Mouse (Mus musculus): ENCODE data around the gene Trmt13. TPM values are rescaled to one million over a fixed set of nuclear protein-coding genes. Genes with fewer than 3 reads are reported as not detected.
"Not testable (repeated sequence)": the region's sequence is repeated elsewhere in the genome, so short reads cannot be mapped to it uniquely, and the experiment has no call there.

Trmt13 gene
- polyA plus RNA-seq, 1 experiment from 2014 or later: 15.9 TPM

- Histone ChIP-seq H3K9ac (ENCODE audit: low read depth, low read length) (no peak overlapping the region), H3K4me1 (replicated peaks; ENCODE audit: insufficient read depth, low read length) (no peaks in the 10 kb centered on the region; the same call in 1 of the 2 replicates), H3K4me2 (ENCODE audit: low read length) (no peak overlapping the region), H3K36me3 (ENCODE audit: insufficient read depth, low read length) (no peaks in the 10 kb centered on the region), H3K27ac (no peak overlapping the region), H3K27me3 (ENCODE audit: insufficient read depth, low read length) (no peaks in the 10 kb centered on the region), H3K9me3 (replicated peaks; ENCODE audit: low read length) (no peaks in the 10 kb centered on the region), H3K4me3 (replicated peaks; ENCODE audit: low read depth, low read length) (no peak overlapping the region)
- no peak for DNase-seq (ENCODE audit: low spot score)
- TF ChIP-seq CTCF (IDR thresholded peaks at IDR 0.05; ENCODE audit: low read depth): no peak
- WGBS: 77% methylated on average over 7 of the region's 7 CpGs
- no peak for ATAC-seq (replicated peaks; ENCODE audit: low FRiP score, low read depth)
These were observed 42.0 kb upstream of the Trmt13 start for GRCm38 (mm10) chr3:116656184-116656965.

GRCm38 (mm10) chr3:116654051-116654450 is 39.7 kb upstream of the Trmt13 start:
- not testable (repeated sequence) for DNase-seq (ENCODE audit: low spot score); H3K4me3 ChIP-seq (replicated peaks; ENCODE audit: low read depth, low read length); H3K36me3 ChIP-seq (ENCODE audit: insufficient read depth, low read length); H3K4me1 ChIP-seq (replicated peaks; ENCODE audit: insufficient read depth, low read length); H3K4me2 ChIP-seq (ENCODE audit: low read length); H3K9me3 ChIP-seq (replicated peaks; ENCODE audit: low read length); H3K9ac ChIP-seq (ENCODE audit: low read depth, low read length); H3K27ac ChIP-seq; ATAC-seq (replicated peaks; ENCODE audit: low FRiP score, low read depth); H3K27me3 ChIP-seq (ENCODE audit: insufficient read depth, low read length)
- 95% methylated on average over 11 of the region's 11 CpGs for WGBS

GRCm38 (mm10) chr3:116653278-116653945 is 39.0 kb upstream of the Trmt13 start:
- DNase-seq (ENCODE audit: low spot score): no peak
- Histone ChIP-seq H3K36me3 (ENCODE audit: insufficient read depth, low read length) (peaks cover 7% of the 10 kb centered on the region; the same call in 1 of the 2 replicates), H3K9ac (ENCODE audit: low read depth, low read length) (no peak overlapping the region), H3K9me3 (replicated peaks; ENCODE audit: low read length) (no peaks in the 10 kb centered on the region), H3K4me2 (ENCODE audit: low read length) (no peak overlapping the region), H3K27me3 (ENCODE audit: insufficient read depth, low read length) (no peaks in the 10 kb centered on the region), H3K4me3 (replicated peaks; ENCODE audit: low read depth, low read length) (no peak overlapping the region), H3K27ac (no peak overlapping the region), H3K4me1 (replicated peaks; ENCODE audit: insufficient read depth, low read length) (no peaks in the 10 kb centered on the region)
- WGBS: 71% methylated on average over 5 of the region's 5 CpGs
- TF ChIP-seq CTCF (IDR thresholded peaks at IDR 0.05; ENCODE audit: low read depth): no peak
- ATAC-seq (replicated peaks; ENCODE audit: low FRiP score, low read depth): no peak

- no peak for ATAC-seq (replicated peaks; ENCODE audit: low FRiP score, low read depth)
- no peaks in the 10 kb centered on the region for H3K27me3 ChIP-seq (ENCODE audit: insufficient read depth, low read length)
- H3K36me3 ChIP-seq (ENCODE audit: insufficient read depth, low read length): peaks cover 10% of the 10 kb centered on the region; the same call in 1 of the 2 replicates
- H3K27ac ChIP-seq: no peak overlapping the region
- H3K9ac ChIP-seq (ENCODE audit: low read depth, low read length): no peak overlapping the region
- TF ChIP-seq CTCF (IDR thresholded peaks at IDR 0.05; ENCODE audit: low read depth): no peak
- H3K4me2 ChIP-seq (ENCODE audit: low read length): no peak overlapping the region
- H3K4me1 ChIP-seq (replicated peaks; ENCODE audit: insufficient read depth, low read length): no peaks in the 10 kb centered on the region
- WGBS: 70% methylated on average over 3 of the region's 3 CpGs
- DNase-seq (ENCODE audit: low spot score): no peak
- no peaks in the 10 kb centered on the region for H3K9me3 ChIP-seq (replicated peaks; ENCODE audit: low read length)
- H3K4me3 ChIP-seq (replicated peaks; ENCODE audit: low read depth, low read length): no peak overlapping the region
These were observed 37.7 kb upstream of the Trmt13 start for GRCm38 (mm10) chr3:116652033-116652446.

GRCm38 (mm10) chr3:116650698-116651097 is 36.3 kb upstream of the Trmt13 start:
- ATAC-seq (replicated peaks; ENCODE audit: low FRiP score, low read depth) (no peak), DNase-seq (ENCODE audit: low spot score) (no peak)
- TF ChIP-seq CTCF (IDR thresholded peaks at IDR 0.05; ENCODE audit: low read depth): no peak
- Histone ChIP-seq H3K4me1 (replicated peaks; ENCODE audit: insufficient read depth, low read length) (no peaks in the 10 kb centered on the region), H3K9ac (ENCODE audit: low read depth, low read length) (no peak overlapping the region), H3K4me3 (replicated peaks; ENCODE audit: low read depth, low read length) (no peak overlapping the region), H3K27ac (no peak overlapping the region), H3K27me3 (ENCODE audit: insufficient read depth, low read length) (no peaks in the 10 kb centered on the region), H3K9me3 (replicated peaks; ENCODE audit: low read length) (no peaks in the 10 kb centered on the region), H3K4me2 (ENCODE audit: low read length) (no peak overlapping the region), H3K36me3 (ENCODE audit: insufficient read depth, low read length) (peaks cover 18% of the 10 kb centered on the region; the same call in 1 of the 2 replicates)
- 96% methylated on average over 9 of the region's 9 CpGs for WGBS

- no peak for DNase-seq (ENCODE audit: low spot score)
- TF ChIP-seq CTCF (IDR thresholded peaks at IDR 0.05; ENCODE audit: low read depth): no peak
- Histone ChIP-seq H3K9me3 (replicated peaks; ENCODE audit: low read length) (no peaks in the 10 kb centered on the region), H3K4me1 (replicated peaks; ENCODE audit: insufficient read depth, low read length) (no peaks in the 10 kb centered on the region), H3K27ac (no peak overlapping the region), H3K36me3 (ENCODE audit: insufficient read depth, low read length) (peaks cover 28% of the 10 kb centered on the region; the same call in 1 of the 2 replicates), H3K4me3 (replicated peaks; ENCODE audit: low read depth, low read length) (no peak overlapping the region), H3K4me2 (ENCODE audit: low read length) (no peak overlapping the region), H3K27me3 (ENCODE audit: insufficient read depth, low read length) (no peaks in the 10 kb centered on the region), H3K9ac (ENCODE audit: low read depth, low read length) (no peak overlapping the region)
- ATAC-seq (replicated peaks; ENCODE audit: low FRiP score, low read depth): no peak
- WGBS: 96% methylated on average over 7 of the region's 7 CpGs
These were observed 34.4 kb upstream of the Trmt13 start for GRCm38 (mm10) chr3:116648805-116649204.

Measured in kidney, postnatal 0 days (tissue).